Mouse (Mus musculus): ENCODE results near the gene Dact2. TPM values are rescaled to one million over a fixed set of nuclear protein-coding genes. Genes with fewer than 3 reads are reported as not detected.

Dact2 gene
- polyA plus RNA-seq, 1 experiment, result 14.6 TPM

Other genes with a start within 250 kb of the Dact2 start
- gene Gm7356, start 200.6 kb downstream of the Dact2 start, polyA plus RNA-seq (2012; rRNA removed), result not detected in 2 replicates
- not detected in 2 replicates for gene Gm7358, start 144.8 kb downstream of the Dact2 start, polyA plus RNA-seq (2012; rRNA removed)
- 55.8 and 59.7 TPM in 2 replicates for gene Smoc2, start 75.2 kb upstream of the Dact2 start, polyA plus RNA-seq (2012; rRNA removed)

Data from large intestine, adult 2 months (tissue).